Mouse (Mus musculus) lung, postnatal 0 days (tissue): ENCODE results near the gene Cib4.

ENCODE experiments used
- CTCF ChIP-seq: IDR thresholded peaks from 2 replicates; pipeline ENCODE4 v1.5.1; 2016; ENCODE audit warnings: antibody characterized with exemption, mild to moderate bottlenecking
- EP300 ChIP-seq: IDR thresholded peaks from 2 replicates; pipeline ENCODE4 v1.6.1; 2016; ENCODE audit warnings: antibody characterized with exemption, mild to moderate bottlenecking, control low read depth

- TF ChIP-seq EP300 = no peak
- TF ChIP-seq CTCF = no peak
Measured at GRCm38 (mm10) chr5:30577654-30578310, 32.1 kb upstream of the Cib4 start.
